Mouse (Mus musculus) forebrain, embryonic 12.5 days (tissue): ENCODE results near the gene C3. TPM values are rescaled to one million over a fixed set of nuclear protein-coding genes. Genes with fewer than 3 reads are reported as not detected.

Experiments used
- ATAC-seq: fragments of 200-750 bp; cut with Nextera tagmentation; 2 replicates; pipeline ENCODE4 v1.8.0; 2017; ENCODE audit warnings: moderate TSS enrichment; ENCODE audit not compliant: low FRiP score
- H3K27ac ChIP-seq: fragments of 300-500 bp; sonication (generic); 2 replicates; pipeline ENCODE4 v1.5.1; 2016; ENCODE audit warnings: mild to moderate bottlenecking
- H3K27me3 ChIP-seq: fragments of 300-500 bp; sonication (generic); 2 replicates; pipeline ENCODE4 v1.6.1; 2016; ENCODE audit warnings: mild to moderate bottlenecking
- H3K36me3 ChIP-seq: fragments of 300-500 bp; sonication (generic); replicated peaks from 2 replicates; pipeline ENCODE4 v1.6.1; 2016; ENCODE audit warnings: mild to moderate bottlenecking
- H3K4me1 ChIP-seq: fragments of 300-500 bp; sonication (generic); 2 replicates; pipeline ENCODE4 v1.6.1; 2016
- H3K4me2 ChIP-seq: fragments of 300-500 bp; sonication (generic); 2 replicates; pipeline ENCODE4 v1.6.1; 2016; ENCODE audit warnings: mild to moderate bottlenecking, moderate library complexity
- H3K4me3 ChIP-seq: fragments of 300-500 bp; sonication (generic); replicated peaks from 2 replicates; pipeline ENCODE4 v1.5.1; 2016; ENCODE audit warnings: mild to moderate bottlenecking
- H3K9ac ChIP-seq: fragments of 300-500 bp; sonication (generic); 2 replicates; pipeline ENCODE4 v1.6.1; 2016; ENCODE audit warnings: mild to moderate bottlenecking
- H3K9me3 ChIP-seq: fragments of 300-500 bp; sonication (generic); 2 replicates; pipeline ENCODE4 v1.6.1; 2016
- WGBS: fragments of 180-500 bp; shearing (Covaris S2); methylation state at CpG from one replicate; pipeline ENCODE4 v1.1.7; 2016; 5-methylcytosine and 5-hydroxymethylcytosine counted together
- polyA plus RNA-seq: library from polyadenylated mRNA; unstranded; fragments of >200 nt; fragmentation: Nextera tagmentation; extraction: Ambion mirVana; gene quantifications from 2 replicates; pipeline ENCODE4 v1.2.1, GENCODE M21; 2016

Gene C3
- polyA plus RNA-seq, 1 experiment from 2014 or later = 0.04 TPM

- H3K36me3 ChIP-seq = peaks cover 70% of the 10 kb centered on the region
- no peaks in the 10 kb centered on the region for H3K9me3 ChIP-seq
- WGBS = 38% methylated on average over 1 of the region's 1 CpGs
- ATAC-seq = no peak
- no peak overlapping the region for H3K4me2 ChIP-seq
- no peak overlapping the region for H3K27ac ChIP-seq
- no peak overlapping the region for H3K9ac ChIP-seq
- peaks cover 5% of the 10 kb centered on the region; the same call in 1 of the 2 replicates for H3K4me1 ChIP-seq
- H3K27me3 ChIP-seq = no peaks in the 10 kb centered on the region
- H3K4me3 ChIP-seq = no peak overlapping the region
Measured at GRCm38 (mm10) chr17:57261796-57262195, 33.9 kb upstream of the C3 start.

- Histone ChIP-seq H3K4me3 (no peak overlapping the region), H3K9ac (no peak overlapping the region), H3K27ac (no peak overlapping the region), H3K27me3 (no peaks in the 10 kb centered on the region), H3K9me3 (no peaks in the 10 kb centered on the region), H3K4me2 (no peak overlapping the region), H3K4me1 (peaks cover 5% of the 10 kb centered on the region; the same call in 1 of the 2 replicates), H3K36me3 (peaks cover 72% of the 10 kb centered on the region)
- 94% methylated on average over 4 of the region's 4 CpGs for WGBS
- no peak for ATAC-seq
Measured at GRCm38 (mm10) chr17:57261286-57261685, 33.4 kb upstream of the C3 start.

- peaks cover 5% of the 10 kb centered on the region; the same call in 1 of the 2 replicates for H3K4me1 ChIP-seq
- H3K4me3 ChIP-seq = no peak overlapping the region
- H3K27ac ChIP-seq = no peak overlapping the region
- H3K36me3 ChIP-seq = peaks cover 75% of the 10 kb centered on the region
- H3K4me2 ChIP-seq = no peak overlapping the region
- ATAC-seq = no peak
- no peaks in the 10 kb centered on the region for H3K27me3 ChIP-seq
- no peaks in the 10 kb centered on the region for H3K9me3 ChIP-seq
- 93% methylated on average over 9 of the region's 9 CpGs for WGBS
- H3K9ac ChIP-seq = no peak overlapping the region
Measured at GRCm38 (mm10) chr17:57260351-57260750, 32.4 kb upstream of the C3 start.

- Histone ChIP-seq H3K4me2 (no peak overlapping the region), H3K9ac (no peak overlapping the region), H3K4me1 (peaks cover 1% of the 10 kb centered on the region; the same call in 1 of the 2 replicates), H3K36me3 (peaks cover 81% of the 10 kb centered on the region), H3K27ac (no peak overlapping the region), H3K27me3 (no peaks in the 10 kb centered on the region), H3K9me3 (no peaks in the 10 kb centered on the region), H3K4me3 (no peak overlapping the region)
- WGBS = 92% methylated on average over 8 of the region's 8 CpGs
- no peak for ATAC-seq
Measured at GRCm38 (mm10) chr17:57259742-57260141, 31.8 kb upstream of the C3 start.

GRCm38 (mm10) chr17:57258191-57258590, 30.3 kb upstream of the C3 start:
- H3K4me2 ChIP-seq = no peak overlapping the region
- 94% methylated on average over 3 of the region's 3 CpGs for WGBS
- H3K4me1 ChIP-seq = no peaks in the 10 kb centered on the region
- H3K27me3 ChIP-seq = no peaks in the 10 kb centered on the region
- H3K36me3 ChIP-seq = peaks cover 86% of the 10 kb centered on the region
- H3K27ac ChIP-seq = no peak overlapping the region
- ATAC-seq = no peak
- no peaks in the 10 kb centered on the region for H3K9me3 ChIP-seq
- no peak overlapping the region for H3K9ac ChIP-seq
- H3K4me3 ChIP-seq = no peak overlapping the region

GRCm38 (mm10) chr17:57256921-57257485, 29.1 kb upstream of the C3 start:
- H3K27me3 ChIP-seq = no peaks in the 10 kb centered on the region
- H3K4me2 ChIP-seq = no peak overlapping the region
- H3K9me3 ChIP-seq = no peaks in the 10 kb centered on the region
- ATAC-seq = no peak
- WGBS = 93% methylated on average over 22 of the region's 22 CpGs
- no peak overlapping the region for H3K9ac ChIP-seq
- H3K36me3 ChIP-seq = peaks cover 74% of the 10 kb centered on the region
- H3K4me3 ChIP-seq = no peak overlapping the region
- no peak overlapping the region for H3K27ac ChIP-seq
- no peaks in the 10 kb centered on the region for H3K4me1 ChIP-seq

GRCm38 (mm10) chr17:57255354-57255753, 27.4 kb upstream of the C3 start:
- WGBS = 94% methylated on average over 14 of the region's 14 CpGs
- peaks cover 58% of the 10 kb centered on the region for H3K36me3 ChIP-seq

GRCm38 (mm10) chr17:57253306-57253705, 25.4 kb upstream of the C3 start:
- Histone ChIP-seq H3K4me3 (no peak overlapping the region), H3K9me3 (no peaks in the 10 kb centered on the region), H3K36me3 (peaks cover 40% of the 10 kb centered on the region), H3K27me3 (no peaks in the 10 kb centered on the region), H3K27ac (no peak overlapping the region), H3K4me2 (no peak overlapping the region), H3K4me1 (peaks cover 23% of the 10 kb centered on the region), H3K9ac (no peak overlapping the region)
- WGBS = 91% methylated on average over 6 of the region's 6 CpGs
- ATAC-seq = no peak

More at GRCm38 (mm10) chr17:57255354-57255753, 27.4 kb upstream of the C3 start:
- H3K4me3 ChIP-seq = no peak overlapping the region
- no peaks in the 10 kb centered on the region for H3K27me3 ChIP-seq
- ATAC-seq = no peak
- H3K4me2 ChIP-seq = no peak overlapping the region
- no peak overlapping the region for H3K9ac ChIP-seq
- H3K4me1 ChIP-seq = peaks cover 7% of the 10 kb centered on the region
- no peak overlapping the region for H3K27ac ChIP-seq
- H3K9me3 ChIP-seq = no peaks in the 10 kb centered on the region

DNA sequence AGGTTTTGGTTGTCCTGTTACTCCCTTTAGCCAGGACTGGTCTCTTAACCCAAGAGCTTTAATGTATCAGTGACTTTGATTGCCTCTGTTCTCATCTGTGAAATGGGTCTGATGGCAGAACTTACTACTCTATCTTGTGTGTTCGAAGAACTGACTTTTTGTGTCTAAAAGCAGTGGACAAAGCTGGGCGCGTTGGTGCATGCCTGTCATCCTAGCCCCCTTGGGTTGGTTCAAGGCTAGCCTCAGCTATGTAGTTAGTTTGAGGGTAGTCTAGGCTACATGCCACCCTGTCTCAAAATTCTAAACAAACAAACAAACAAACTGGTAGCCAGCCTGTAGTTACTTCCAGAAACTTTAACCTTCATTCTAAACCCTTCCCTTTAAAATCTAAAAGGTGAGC, 23.5 kb upstream of the C3 start:
- no peaks in the 10 kb centered on the region for H3K9me3 ChIP-seq
- no peaks in the 10 kb centered on the region for H3K27me3 ChIP-seq
- 98% methylated on average over 3 of the region's 3 CpGs for WGBS
- no peak overlapping the region for H3K4me3 ChIP-seq
- peaks cover 25% of the 10 kb centered on the region for H3K36me3 ChIP-seq
- H3K4me2 ChIP-seq = no peak overlapping the region
- H3K27ac ChIP-seq = no peak overlapping the region
- peaks cover 29% of the 10 kb centered on the region for H3K4me1 ChIP-seq
- no peak overlapping the region for H3K9ac ChIP-seq
- no peak for ATAC-seq

- H3K27ac ChIP-seq = no peak overlapping the region
- peak overlapping the region; percentile 70 for H3K9ac ChIP-seq
- peaks cover 36% of the 10 kb centered on the region for H3K4me1 ChIP-seq
- peaks cover 24% of the 10 kb centered on the region for H3K36me3 ChIP-seq
- ATAC-seq = no peak
- peak overlapping the region; percentile 62 for H3K4me3 ChIP-seq
- H3K27me3 ChIP-seq = no peaks in the 10 kb centered on the region
- H3K9me3 ChIP-seq = no peaks in the 10 kb centered on the region
- peak overlapping the region; percentile 85 for H3K4me2 ChIP-seq
- 3% methylated on average over 33 of the region's 33 CpGs for WGBS
Measured at GRCm38 (mm10) chr17:57250461-57251160, 22.7 kb upstream of the C3 start.

- ATAC-seq = peak; percentile 55
- H3K4me3 ChIP-seq = peak within 1 kb of the TSS; percentile 62
- peak within 1 kb of the TSS; percentile 85 for H3K4me2 ChIP-seq
- no peaks in the 10 kb centered on the region for H3K27me3 ChIP-seq
- H3K9ac ChIP-seq = peak within 1 kb of the TSS; percentile 70
- H3K4me1 ChIP-seq = peaks cover 36% of the 10 kb centered on the region
- no peaks in the 10 kb centered on the region for H3K9me3 ChIP-seq
- peak within 1 kb of the TSS; percentile 89 for H3K27ac ChIP-seq
- WGBS = under 1% methylated on average over 49 of the region's 52 CpGs
- H3K36me3 ChIP-seq = peaks cover 20% of the 10 kb centered on the region
Measured at GRCm38 (mm10) chr17:57249186-57250181, 21.5 kb upstream of the C3 start, which contains the start of gene Trip10. TSS of gene Trip10 (plus strand) at chr17:57249455.

DNA sequence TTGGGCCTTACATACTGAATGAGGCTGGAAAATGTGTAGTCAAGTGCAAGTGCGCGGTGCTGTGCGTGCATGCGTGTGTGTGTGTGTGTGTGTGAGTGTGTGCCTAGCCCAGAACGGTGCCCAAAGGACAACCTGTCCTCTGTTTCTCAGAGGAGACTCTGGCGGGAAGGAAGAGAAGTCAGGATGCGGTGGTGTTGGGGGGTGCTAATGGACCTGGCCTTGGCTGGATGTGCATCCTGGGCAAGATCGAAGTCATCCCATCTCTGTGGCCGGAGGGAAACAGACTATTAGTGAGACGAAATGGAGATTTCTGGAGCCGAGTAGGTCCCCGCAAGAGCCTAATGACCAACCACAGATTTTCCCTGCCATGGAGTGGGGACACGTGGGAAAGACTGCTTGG, 20.8 kb upstream of the C3 start:
- H3K27me3 ChIP-seq = no peaks in the 10 kb centered on the region
- H3K36me3 ChIP-seq = peaks cover 19% of the 10 kb centered on the region
- 8% methylated on average over 13 of the region's 13 CpGs for WGBS

More for the DNA sequence above, 20.8 kb upstream of the C3 start:
- ATAC-seq = no peak
- H3K27ac ChIP-seq = peak overlapping the region; percentile 89
- peaks cover 36% of the 10 kb centered on the region for H3K4me1 ChIP-seq
- H3K4me2 ChIP-seq = peak overlapping the region; percentile 85
- H3K9me3 ChIP-seq = no peaks in the 10 kb centered on the region
- peak overlapping the region; percentile 62 for H3K4me3 ChIP-seq
- H3K9ac ChIP-seq = peak overlapping the region; percentile 56
